Mouse (Mus musculus) bone marrow macrophage, adult 2 months (primary cell): ENCODE measurements at regions not wholly inside any gene's neighbourhood (a gene's known extent, or its start where the extent isn't known, plus 50 kb on each side); places are given as distances from the start of the nearest gene placed in this dataset.

Source experiments
- CTCF ChIP-seq: IDR thresholded peaks from 2 replicates; pipeline ENCODE4 v1.5.1; 2012; ENCODE audit warnings: low read depth, mild to moderate bottlenecking, low read length, moderate library complexity
- POLR2A ChIP-seq: IDR thresholded peaks from 2 replicates; pipeline ENCODE4 v1.6.1; 2012; ENCODE audit warnings: mild to moderate bottlenecking, low read depth, low read length, borderline replicate concordance

GRCm38 (mm10) chr7:95865270-95865669 is 305.8 kb upstream of the Tenm4 start:
- TF ChIP-seq CTCF (no peak), POLR2A (no peak)
